Mouse (Mus musculus) left cerebral cortex, adult 8-10 months (tissue): ENCODE measurements around the gene Cabp5. TPM values are rescaled to one million over a fixed set of nuclear protein-coding genes. Genes with fewer than 3 reads are reported as not detected.
"Not testable (repeated sequence)": the region's sequence is repeated elsewhere in the genome, so short reads cannot be mapped to it uniquely, and the experiment has no call there.

Source experiments
- DNase-seq, 2 experiments: peaks; one replicate each; pipeline ENCODE4 v3.0.0; 2022; ENCODE audit warnings: low spot score in 2 of 2
- total RNA-seq, 4 experiments: library from RNA; stranded (reverse); gene quantifications; 2 replicates each; pipeline ENCODE4 v1.2.4; 2022

Gene Cabp5
- total RNA-seq: 1 to 10 TPM in 1 of 4 experiments, under 1 TPM in 3; 0.42 to 1.1 (median 0.69) TPM

GRCm38 (mm10) chr7:13397832-13398231 lies at the start of gene Cabp5:
TSS of gene Cabp5 (plus strand) at chr7:13398132.
- DNase-seq: no peak

GRCm38 (mm10) chr7:13355943-13356342 lies 42.0 kb upstream of the Cabp5 start:
- peak in 1 of 2 experiments; percentile 30 for DNase-seq

GRCm38 (mm10) chr7:13380588-13380987 lies 17.3 kb upstream of the Cabp5 start:
- DNase-seq: no peak

GRCm38 (mm10) chr7:13450541-13450940 lies 52.6 kb downstream of the Cabp5 start, which contains the start of gene Bsph1:
TSS of gene Bsph1 (plus strand) at chr7:13450841.
- not testable (repeated sequence) for DNase-seq

Other genes starting within 250 kb of the Cabp5 start
- under 1 TPM; 0.11 to 0.22 (median 0.17) TPM for gene Vmn1r88, start 238.6 kb upstream of the Cabp5 start, total RNA-seq
- gene Vmn1r89, start 185.1 kb upstream of the Cabp5 start, total RNA-seq: not detected
- gene Lig1, start 120.8 kb upstream of the Cabp5 start, total RNA-seq: 10 to 100 TPM in 3 of 4 experiments, 1 to 10 TPM in 1; 9.0 to 10.7 (median 10.6) TPM
- 10 to 100 TPM; 14.6 to 17.4 (median 15.5) TPM for gene Zswim9, start 119.4 kb upstream of the Cabp5 start, total RNA-seq
- gene Pla2g4c, start 73.5 kb upstream of the Cabp5 start, total RNA-seq: under 1 TPM; 0.16 to 0.59 (median 0.42) TPM
- gene Bsph1, start 52.7 kb downstream of the Cabp5 start, total RNA-seq: under 1 TPM in 2 of 4 experiments, not detected in 2; 0.81 to 0.94 TPM
- not detected for gene Bsph2, start 172.9 kb downstream of the Cabp5 start, total RNA-seq
- gene Sult2a5, start 225.8 kb downstream of the Cabp5 start, total RNA-seq: not detected